Mouse (Mus musculus): ENCODE measurements around the gene Nos2. TPM values are rescaled to one million over a fixed set of nuclear protein-coding genes. Genes with fewer than 3 reads are reported as not detected.
A peak's percentile ranks its signal among the peaks of the same experiment; 100 is the strongest.

Nos2 gene
- polyA plus RNA-seq, 1 experiment, result 1.5 TPM

GRCm38 (mm10) chr11:78929345-78929744 is 8.8 kb downstream of the Nos2 start:
- no peaks in the 10 kb centered on the region for H3K36me3 ChIP-seq (ENCODE audit: control insufficient read depth, insufficient read depth, low read length)
- peaks cover 4% of the 10 kb centered on the region; the same call in 1 of the 2 replicates for H3K27me3 ChIP-seq (replicated peaks; ENCODE audit: control insufficient read depth, insufficient read depth, low read length)
- 33% methylated on average over 5 of the region's 5 CpGs for WGBS
- peak; percentile 72 for DNase-seq
- no peaks in the 10 kb centered on the region for H3K4me1 ChIP-seq (ENCODE audit: control insufficient read depth, insufficient read depth, low read length)
- TF ChIP-seq CTCF (conservative IDR thresholded peaks at IDR 0.05; ENCODE audit: insufficient read depth, insufficient read length, low read depth, low read length), result no peak
- TF ChIP-seq POLR2A (IDR thresholded peaks at IDR 0.05; ENCODE audit: low read depth, low read length), result no peak
- no peak overlapping the region for H3K4me3 ChIP-seq (ENCODE audit: insufficient read depth, low read depth, low read length)
- H3K27ac ChIP-seq (ENCODE audit: insufficient read depth, low read depth, low read length), result no peak overlapping the region

GRCm38 (mm10) chr11:78934307-78934706 is 13.7 kb downstream of the Nos2 start:
- no peaks in the 10 kb centered on the region for H3K36me3 ChIP-seq (ENCODE audit: control insufficient read depth, insufficient read depth, low read length)
- H3K27ac ChIP-seq (ENCODE audit: insufficient read depth, low read depth, low read length), result no peak overlapping the region
- no peak for DNase-seq
- no peak overlapping the region for H3K4me3 ChIP-seq (ENCODE audit: insufficient read depth, low read depth, low read length)
- TF ChIP-seq CTCF (conservative IDR thresholded peaks at IDR 0.05; ENCODE audit: insufficient read depth, insufficient read length, low read depth, low read length) (no peak), POLR2A (IDR thresholded peaks at IDR 0.05; ENCODE audit: low read depth, low read length) (no peak)
- 0 out of 2 replicates have a peak, but pooled peaks cover 3% of the 10 kb centered on the region for H3K4me1 ChIP-seq (ENCODE audit: control insufficient read depth, insufficient read depth, low read length)
- 89% methylated on average over 7 of the region's 7 CpGs for WGBS
- H3K27me3 ChIP-seq (replicated peaks; ENCODE audit: control insufficient read depth, insufficient read depth, low read length), result no peaks in the 10 kb centered on the region

GRCm38 (mm10) chr11:78934727-78935126 is 14.1 kb downstream of the Nos2 start:
- 80% methylated on average over 4 of the region's 4 CpGs for WGBS
- Histone ChIP-seq H3K4me3 (ENCODE audit: insufficient read depth, low read depth, low read length) (no peak overlapping the region), H3K27ac (ENCODE audit: insufficient read depth, low read depth, low read length) (0 out of 2 replicates have a peak overlapping the region, but pooled peaks have one; percentile 26), H3K36me3 (ENCODE audit: control insufficient read depth, insufficient read depth, low read length) (no peaks in the 10 kb centered on the region), H3K4me1 (ENCODE audit: control insufficient read depth, insufficient read depth, low read length) (0 out of 2 replicates have a peak, but pooled peaks cover 3% of the 10 kb centered on the region), H3K27me3 (replicated peaks; ENCODE audit: control insufficient read depth, insufficient read depth, low read length) (no peaks in the 10 kb centered on the region)
- no peak for DNase-seq
- TF ChIP-seq CTCF (conservative IDR thresholded peaks at IDR 0.05; ENCODE audit: insufficient read depth, insufficient read length, low read depth, low read length) (no peak), POLR2A (IDR thresholded peaks at IDR 0.05; ENCODE audit: low read depth, low read length) (no peak)

- Histone ChIP-seq H3K4me1 (ENCODE audit: control insufficient read depth, insufficient read depth, low read length) (0 out of 2 replicates have a peak, but pooled peaks cover 3% of the 10 kb centered on the region), H3K36me3 (ENCODE audit: control insufficient read depth, insufficient read depth, low read length) (no peaks in the 10 kb centered on the region), H3K4me3 (ENCODE audit: insufficient read depth, low read depth, low read length) (no peak overlapping the region), H3K27ac (ENCODE audit: insufficient read depth, low read depth, low read length) (no peak overlapping the region), H3K27me3 (replicated peaks; ENCODE audit: control insufficient read depth, insufficient read depth, low read length) (no peaks in the 10 kb centered on the region)
- WGBS, result 69% methylated on average over 6 of the region's 6 CpGs
- no peak for TF ChIP-seq POLR2A (IDR thresholded peaks at IDR 0.05; ENCODE audit: low read depth, low read length)
- DNase-seq, result peak; percentile 37
Measured at GRCm38 (mm10) chr11:78935178-78935577, 14.6 kb downstream of the Nos2 start.

- Histone ChIP-seq H3K36me3 (ENCODE audit: control insufficient read depth, insufficient read depth, low read length) (no peaks in the 10 kb centered on the region), H3K27ac (ENCODE audit: insufficient read depth, low read depth, low read length) (no peak overlapping the region), H3K4me1 (ENCODE audit: control insufficient read depth, insufficient read depth, low read length) (no peaks in the 10 kb centered on the region), H3K4me3 (ENCODE audit: insufficient read depth, low read depth, low read length) (no peak overlapping the region), H3K27me3 (replicated peaks; ENCODE audit: control insufficient read depth, insufficient read depth, low read length) (no peaks in the 10 kb centered on the region)
- WGBS, result 94% methylated on average over 1 of the region's 1 CpGs
- no peak for TF ChIP-seq CTCF (conservative IDR thresholded peaks at IDR 0.05; ENCODE audit: insufficient read depth, insufficient read length, low read depth, low read length)
- DNase-seq, result no peak
Measured at GRCm38 (mm10) chr11:78943083-78943482, 22.5 kb downstream of the Nos2 start.

GRCm38 (mm10) chr11:78950365-78950764 is 29.8 kb downstream of the Nos2 start:
- DNase-seq, result no peak
- Histone ChIP-seq H3K27ac (ENCODE audit: insufficient read depth, low read depth, low read length) (no peak overlapping the region), H3K36me3 (ENCODE audit: control insufficient read depth, insufficient read depth, low read length) (no peaks in the 10 kb centered on the region), H3K4me3 (ENCODE audit: insufficient read depth, low read depth, low read length) (no peak overlapping the region), H3K27me3 (replicated peaks; ENCODE audit: control insufficient read depth, insufficient read depth, low read length) (no peaks in the 10 kb centered on the region), H3K4me1 (ENCODE audit: control insufficient read depth, insufficient read depth, low read length) (no peaks in the 10 kb centered on the region)
- TF ChIP-seq CTCF (conservative IDR thresholded peaks at IDR 0.05; ENCODE audit: insufficient read depth, insufficient read length, low read depth, low read length), result no peak
- TF ChIP-seq POLR2A (IDR thresholded peaks at IDR 0.05; ENCODE audit: low read depth, low read length), result no peak
- WGBS, result 79% methylated on average over 8 of the region's 8 CpGs

- Histone ChIP-seq H3K4me3 (ENCODE audit: insufficient read depth, low read depth, low read length) (no peak overlapping the region), H3K4me1 (ENCODE audit: control insufficient read depth, insufficient read depth, low read length) (no peaks in the 10 kb centered on the region), H3K27me3 (replicated peaks; ENCODE audit: control insufficient read depth, insufficient read depth, low read length) (no peaks in the 10 kb centered on the region), H3K36me3 (ENCODE audit: control insufficient read depth, insufficient read depth, low read length) (no peaks in the 10 kb centered on the region), H3K27ac (ENCODE audit: insufficient read depth, low read depth, low read length) (no peak overlapping the region)
- WGBS, result 12% methylated on average over 17 of the region's 17 CpGs
- no peak for TF ChIP-seq POLR2A (IDR thresholded peaks at IDR 0.05; ENCODE audit: low read depth, low read length)
- no peak for TF ChIP-seq CTCF (conservative IDR thresholded peaks at IDR 0.05; ENCODE audit: insufficient read depth, insufficient read length, low read depth, low read length)
- DNase-seq, result no peak
Measured at GRCm38 (mm10) chr11:78952467-78952866, 31.9 kb downstream of the Nos2 start.

GRCm38 (mm10) chr11:78956260-78956659 is 35.7 kb downstream of the Nos2 start:
- Histone ChIP-seq H3K4me1 (ENCODE audit: control insufficient read depth, insufficient read depth, low read length) (no peaks in the 10 kb centered on the region), H3K36me3 (ENCODE audit: control insufficient read depth, insufficient read depth, low read length) (no peaks in the 10 kb centered on the region), H3K4me3 (ENCODE audit: insufficient read depth, low read depth, low read length) (no peak overlapping the region), H3K27me3 (replicated peaks; ENCODE audit: control insufficient read depth, insufficient read depth, low read length) (no peaks in the 10 kb centered on the region), H3K27ac (ENCODE audit: insufficient read depth, low read depth, low read length) (no peak overlapping the region)
- peak; percentile 78 for DNase-seq
- WGBS, result 10% methylated on average over 7 of the region's 7 CpGs
- TF ChIP-seq CTCF (conservative IDR thresholded peaks at IDR 0.05; ENCODE audit: insufficient read depth, insufficient read length, low read depth, low read length), result peak; percentile 86
- TF ChIP-seq POLR2A (IDR thresholded peaks at IDR 0.05; ENCODE audit: low read depth, low read length), result no peak

All from kidney, adult 2 months (tissue).